Mouse (Mus musculus): ENCODE results near the gene Fbxo47.

The Fbxo47 gene

DNA sequence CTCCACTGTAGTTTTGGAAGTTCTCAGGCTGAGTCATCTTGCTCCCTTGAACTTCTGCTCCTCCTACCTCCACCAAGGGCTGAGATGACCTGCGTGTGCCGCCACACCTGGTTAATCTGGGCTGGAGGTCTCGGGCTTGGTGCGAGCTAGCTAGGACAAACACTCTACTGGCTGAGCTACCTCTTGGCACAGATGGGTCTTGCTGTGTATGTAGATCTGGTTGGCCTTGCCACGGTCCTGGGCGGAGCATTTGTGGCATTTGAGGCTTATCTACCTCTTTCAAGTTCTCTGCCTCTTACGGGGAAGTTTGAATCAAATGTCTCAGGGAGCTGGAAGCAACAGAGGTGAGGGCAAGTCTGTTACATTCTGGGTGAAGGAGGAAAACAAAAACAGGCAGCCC is 73.6 kb downstream of the Fbxo47 start:
- DNase-seq = peak; percentile 50

- DNase-seq = peak; percentile 18
Measured at GRCm38 (mm10) chr11:97809235-97810121, 74.5 kb downstream of the Fbxo47 start.

DNA sequence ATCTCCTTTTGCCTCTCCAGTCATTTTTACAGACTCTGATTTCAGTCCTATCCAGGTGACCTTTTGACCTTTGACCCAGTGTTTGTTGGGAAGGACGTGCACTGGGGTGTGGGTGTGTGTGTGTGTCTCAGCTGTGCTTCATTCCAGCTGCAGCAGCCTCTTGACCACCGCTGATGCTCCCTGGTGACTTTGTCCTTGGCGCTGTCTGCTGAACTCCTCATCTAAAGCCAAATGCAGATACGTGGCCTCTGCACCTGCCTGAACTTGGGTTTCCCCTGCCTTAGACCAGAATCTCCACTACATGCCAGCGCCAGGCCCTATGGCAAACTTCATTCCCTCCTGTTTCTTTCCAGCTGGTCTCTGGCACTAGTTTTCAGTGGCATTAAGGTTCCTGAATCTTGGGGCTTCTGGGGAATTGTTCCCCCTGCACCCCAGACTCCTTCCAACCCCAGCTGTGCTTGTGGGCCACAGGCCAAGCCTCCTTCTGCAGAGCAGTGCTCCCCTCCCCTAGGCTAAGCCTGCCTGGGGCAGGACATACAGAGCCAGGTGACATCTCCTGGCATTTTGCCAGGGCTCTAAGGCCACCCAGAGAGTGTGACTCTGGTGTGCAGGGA is 75.2 kb downstream of the Fbxo47 start:
- DNase-seq = peak; percentile 47

DNA sequence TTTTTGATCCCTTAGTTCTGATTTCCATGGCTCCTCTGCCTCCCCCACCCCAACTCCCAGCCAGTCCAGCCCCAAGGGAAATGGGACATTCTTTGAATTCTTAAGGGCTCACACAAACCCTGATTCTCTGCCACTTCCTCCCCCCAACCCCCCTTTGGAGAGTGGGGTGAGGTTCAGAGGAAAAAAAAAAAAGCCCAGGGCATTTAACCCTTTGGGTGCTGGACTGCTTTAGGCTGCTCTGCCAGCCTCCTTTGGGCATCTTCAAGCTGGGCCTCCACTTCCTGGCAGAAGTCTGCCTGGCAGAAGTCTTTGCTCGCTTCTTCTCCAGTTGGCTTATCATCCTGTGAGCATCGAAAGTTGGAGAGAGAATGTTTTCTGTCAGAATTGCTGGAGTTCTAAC is 75.9 kb downstream of the Fbxo47 start:
- DNase-seq = no peak

GRCm38 (mm10) chr11:97807626-97808025 is 76.3 kb downstream of the Fbxo47 start:
- peak; percentile 58 for DNase-seq

DNA sequence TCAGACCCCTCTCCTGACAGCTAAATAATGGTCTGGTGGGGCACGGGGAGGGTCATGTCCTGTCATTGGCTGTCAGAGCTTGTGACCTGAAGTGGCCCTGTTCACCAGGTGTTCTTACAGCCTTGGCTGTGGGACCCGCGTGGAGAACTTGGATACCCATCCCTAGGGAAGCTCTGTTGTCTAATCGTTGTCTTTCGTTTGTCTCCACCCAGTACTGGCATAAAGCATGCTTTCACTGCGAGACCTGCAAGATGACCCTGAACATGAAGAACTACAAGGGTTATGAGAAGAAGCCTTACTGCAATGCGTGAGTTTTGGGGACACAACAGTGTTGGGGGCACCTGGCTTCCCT is 77.4 kb downstream of the Fbxo47 start:
- DNase-seq = no peak

DNA sequence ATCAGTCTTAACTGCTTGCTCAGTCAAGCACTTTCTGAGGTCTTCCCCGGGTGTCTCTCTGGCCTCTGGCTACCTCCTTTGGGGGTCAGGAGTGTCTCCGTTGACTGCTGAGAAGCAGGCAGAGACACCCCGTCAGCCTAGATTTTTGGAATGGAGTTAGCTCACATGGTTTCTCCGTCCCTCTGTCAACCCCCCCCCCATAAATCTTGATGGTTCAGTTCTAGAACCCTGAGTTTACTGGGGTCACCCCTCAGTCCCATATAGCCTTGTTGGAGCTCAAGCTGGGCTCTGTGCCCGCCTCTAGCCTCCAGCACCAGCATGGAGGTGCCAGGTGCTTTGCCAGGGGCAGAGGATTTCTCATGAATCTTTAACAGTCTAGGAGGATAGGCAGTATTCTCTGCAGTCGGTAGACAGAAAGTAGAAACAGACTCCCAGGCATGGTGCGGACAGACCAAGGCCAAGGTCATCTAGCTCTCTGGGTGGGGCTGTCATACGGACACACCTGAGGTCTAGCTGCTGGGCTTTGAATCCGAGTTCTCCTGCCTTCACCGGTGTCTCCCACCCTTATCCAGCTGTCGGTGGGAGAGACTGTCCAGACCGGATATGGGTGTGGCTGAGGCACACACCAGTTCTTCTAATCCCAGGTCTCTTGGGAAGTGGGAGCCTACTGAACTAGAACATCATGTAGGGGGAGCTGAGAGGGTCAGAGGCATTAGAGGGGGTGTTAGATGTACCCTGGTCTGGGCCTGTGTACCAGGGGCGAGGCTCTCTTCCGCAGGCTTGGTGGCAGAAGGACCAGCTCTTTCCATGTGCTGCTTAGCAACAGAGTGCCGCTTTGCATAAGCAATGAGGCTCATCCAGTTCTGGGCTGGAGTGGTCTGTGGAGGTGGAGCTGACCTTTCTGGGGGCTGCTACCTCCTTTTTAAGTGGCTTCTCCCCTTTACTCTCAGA is 78.0 kb downstream of the Fbxo47 start:
- peak; percentile 50 for DNase-seq

GRCm38 (mm10) chr11:97804841-97805661 is 78.9 kb downstream of the Fbxo47 start:
- peak; percentile 48 for DNase-seq

DNA sequence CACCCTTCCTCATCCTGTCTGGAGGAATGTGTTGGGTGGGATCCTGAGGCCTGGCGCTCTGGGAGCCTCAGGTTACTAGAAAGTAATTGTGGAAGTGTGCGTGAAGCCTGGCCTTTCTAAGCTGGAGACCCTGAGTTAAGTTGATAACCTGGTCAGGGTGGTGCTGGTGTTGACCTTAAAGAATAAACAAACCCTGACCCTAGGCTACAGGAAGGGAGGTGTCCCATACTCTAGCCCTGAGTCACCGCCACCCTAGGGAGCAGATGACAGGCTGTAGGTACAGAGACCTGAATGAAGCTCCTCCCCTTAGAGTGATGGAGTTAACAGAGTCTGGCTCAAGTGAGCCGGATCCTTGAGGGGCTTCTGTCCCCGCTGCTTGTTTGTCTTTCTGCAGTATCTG is 80.1 kb downstream of the Fbxo47 start:
- no peak for DNase-seq

All from kidney, adult 18-20 months (tissue).